Mouse (Mus musculus) layer of hippocampus, adult 9-11 months (tissue): ENCODE data around the gene Lair1.
"Not testable (repeated sequence)": the region's sequence is repeated elsewhere in the genome, so short reads cannot be mapped to it uniquely, and the experiment has no call there.

ENCODE experiments used
- DNase-seq: peaks from one replicate; pipeline ENCODE4 v3.0.0; 2022

Lair1 gene

GRCm38 (mm10) chr7:4063013-4063412 is at the start of gene Lair1:
TSS of gene Lair1 (minus strand) at chr7:4063204.
- DNase-seq = peak; percentile 50

GRCm38 (mm10) chr7:4111766-4112165 is 48.8 kb upstream of the Lair1 start:
- DNase-seq = no peak

- no peak for DNase-seq
Observed at GRCm38 (mm10) chr7:4103411-4103810, 40.4 kb upstream of the Lair1 start.

- no peak for DNase-seq
Observed at GRCm38 (mm10) chr7:4101144-4101543, 38.1 kb upstream of the Lair1 start.

- DNase-seq = no peak
Observed at GRCm38 (mm10) chr7:4098832-4099231, 35.8 kb upstream of the Lair1 start.

- DNase-seq = no peak
Observed at GRCm38 (mm10) chr7:4098301-4098700, 35.3 kb upstream of the Lair1 start.

GRCm38 (mm10) chr7:4091170-4091569 is 28.2 kb upstream of the Lair1 start:
- DNase-seq = no peak

- no peak for DNase-seq
Observed at GRCm38 (mm10) chr7:4088679-4089078, 25.7 kb upstream of the Lair1 start.

GRCm38 (mm10) chr7:4087896-4088480 is 25.0 kb upstream of the Lair1 start:
- peak; percentile 84 for DNase-seq

- DNase-seq = peak; percentile 74
Observed at GRCm38 (mm10) chr7:4087238-4087895, 24.4 kb upstream of the Lair1 start.

GRCm38 (mm10) chr7:4085562-4085961 is 22.6 kb upstream of the Lair1 start:
- DNase-seq = peak; percentile 59

- peak; percentile 77 for DNase-seq
Observed at GRCm38 (mm10) chr7:4084161-4084560, 21.2 kb upstream of the Lair1 start.

GRCm38 (mm10) chr7:4082804-4083203 is 19.8 kb upstream of the Lair1 start:
- peak; percentile 74 for DNase-seq

GRCm38 (mm10) chr7:4081706-4082105 is 18.7 kb upstream of the Lair1 start:
- no peak for DNase-seq

GRCm38 (mm10) chr7:4080552-4080951 is 17.5 kb upstream of the Lair1 start:
- peak; percentile 39 for DNase-seq

GRCm38 (mm10) chr7:4079511-4079910 is 16.5 kb upstream of the Lair1 start:
- no peak for DNase-seq

- DNase-seq = no peak
Observed at GRCm38 (mm10) chr7:4073144-4073543, 10.1 kb upstream of the Lair1 start.

- no peak for DNase-seq
Observed at GRCm38 (mm10) chr7:4071066-4071465, 8.1 kb upstream of the Lair1 start.

GRCm38 (mm10) chr7:4063714-4064425 is 866 bp upstream of the Lair1 start:
- no peak for DNase-seq

GRCm38 (mm10) chr7:4060602-4061188 is 2.3 kb downstream of the Lair1 start:
- not testable (repeated sequence) for DNase-seq

GRCm38 (mm10) chr7:4026794-4027421 is 36.1 kb downstream of the Lair1 start:
- peak; percentile 5 for DNase-seq

- not testable (repeated sequence) for DNase-seq
Observed at GRCm38 (mm10) chr7:4004636-4005035, 58.4 kb downstream of the Lair1 start.

GRCm38 (mm10) chr7:4003996-4004395 is 59.0 kb downstream of the Lair1 start:
- DNase-seq = not testable (repeated sequence)
